Mouse (Mus musculus) embryo, embryonic 9.5 days (tissue): ENCODE data around the gene Hlcs.

Experiments
- DNase-seq: peaks from one replicate; pipeline ENCODE4 v3.0.0-alpha.2; 2017; ENCODE audit errors: extremely low spot score

The Hlcs gene

GRCm38 (mm10) chr16:94289138-94290072 is 24.0 kb downstream of the Hlcs start:
- DNase-seq = peak; percentile 56

GRCm38 (mm10) chr16:94287826-94288225 is 25.5 kb downstream of the Hlcs start:
- no peak for DNase-seq

DNA sequence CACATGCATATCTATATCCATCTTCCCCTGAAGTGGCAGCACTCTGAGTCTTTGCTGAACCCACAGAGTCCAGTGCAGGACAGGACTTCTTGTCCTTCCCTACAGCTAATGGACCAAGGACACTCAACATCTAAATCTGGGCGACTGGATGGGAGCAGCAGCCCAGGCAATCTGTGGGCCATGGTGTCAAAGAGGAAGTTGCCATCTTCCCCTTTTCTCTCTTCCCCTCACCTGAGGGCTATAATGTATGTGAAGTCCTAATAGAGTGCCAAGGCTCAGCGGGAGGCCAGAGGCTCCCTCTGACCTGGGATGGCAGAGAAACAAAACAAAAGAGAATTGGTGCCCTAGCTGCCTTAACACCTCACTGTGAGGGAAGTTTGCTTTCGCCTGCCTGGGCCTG is 29.4 kb downstream of the Hlcs start:
- no peak for DNase-seq

DNA sequence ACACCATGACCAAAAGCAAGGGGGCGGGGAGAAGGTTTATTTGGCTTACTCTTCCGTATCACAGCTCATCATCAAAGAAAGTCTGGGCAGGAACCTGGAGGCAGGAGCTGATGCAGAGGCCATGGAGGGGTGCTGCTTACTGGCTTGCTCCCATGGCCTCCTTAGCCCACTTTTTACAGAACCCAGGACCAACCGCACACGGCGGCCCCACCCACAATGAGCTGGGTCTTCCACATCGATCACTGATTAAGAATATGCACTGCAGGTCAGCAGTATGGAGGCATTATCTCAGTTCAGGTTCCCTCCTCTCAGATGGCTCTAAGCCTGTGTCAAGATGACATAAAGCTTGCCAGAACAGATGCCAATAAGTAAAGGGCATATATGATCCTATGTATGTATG is 42.5 kb downstream of the Hlcs start:
- no peak for DNase-seq

GRCm38 (mm10) chr16:94269635-94270034 is 43.7 kb downstream of the Hlcs start:
- DNase-seq = peak; percentile 86

DNA sequence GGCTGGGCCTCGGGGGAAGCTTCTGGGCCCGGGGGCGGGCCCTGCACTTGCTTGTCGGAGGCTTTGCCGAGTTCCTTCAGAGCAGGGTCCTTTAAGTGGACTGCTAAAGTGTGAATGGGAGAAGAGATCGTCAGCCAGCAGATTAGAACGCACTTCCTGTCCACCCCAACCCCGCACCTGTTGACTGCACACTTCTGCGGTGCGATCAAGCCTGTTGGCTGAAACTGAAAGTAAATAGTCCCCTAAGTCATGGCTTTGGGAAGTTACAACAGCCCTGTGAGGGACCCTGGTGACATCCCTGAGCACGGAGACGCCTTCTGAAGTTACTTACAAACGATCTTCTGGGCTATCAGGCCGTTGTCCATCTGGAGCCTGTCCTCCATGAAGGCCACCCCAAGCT is 45.2 kb downstream of the Hlcs start:
- DNase-seq = no peak

DNA sequence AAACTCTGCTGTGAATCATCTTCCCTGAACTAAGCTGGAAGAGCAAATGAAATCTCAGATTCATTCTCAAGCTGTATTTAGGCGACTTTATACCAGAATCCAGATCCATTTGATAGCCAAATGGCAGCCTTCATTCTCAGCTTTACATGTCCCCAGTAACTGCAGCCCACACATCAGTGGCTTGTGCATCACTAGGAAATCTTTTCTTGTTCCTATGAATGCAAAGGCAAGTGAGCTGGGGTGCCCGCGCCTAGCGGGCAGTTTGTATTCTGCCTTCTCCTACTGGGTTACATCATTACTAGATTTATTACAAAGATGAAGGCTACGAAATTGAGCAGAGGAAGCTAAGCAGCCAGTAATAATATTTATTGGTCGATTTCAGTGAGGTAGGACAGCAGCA is 48.8 kb downstream of the Hlcs start:
- no peak for DNase-seq

DNA sequence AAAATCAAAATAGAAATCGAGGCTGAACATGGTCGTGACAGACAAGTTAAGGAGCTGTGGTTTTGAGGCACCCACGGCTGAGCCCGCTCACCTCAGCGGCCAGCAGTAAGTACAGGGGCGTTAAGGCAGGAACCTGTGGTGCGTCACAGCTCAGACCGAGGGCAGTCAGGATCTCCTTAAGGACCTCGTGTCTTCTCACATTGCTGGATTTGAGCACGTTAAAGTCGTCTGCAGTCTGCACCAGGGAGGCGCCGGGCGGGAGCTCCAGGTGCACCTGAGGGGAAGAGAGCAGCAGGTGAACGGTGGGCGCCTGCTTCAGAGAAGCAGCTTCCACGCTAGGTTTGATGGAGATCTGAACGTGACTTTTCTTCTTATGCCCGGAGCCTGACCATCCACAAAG is 50.9 kb downstream of the Hlcs start:
- DNase-seq = no peak

DNA sequence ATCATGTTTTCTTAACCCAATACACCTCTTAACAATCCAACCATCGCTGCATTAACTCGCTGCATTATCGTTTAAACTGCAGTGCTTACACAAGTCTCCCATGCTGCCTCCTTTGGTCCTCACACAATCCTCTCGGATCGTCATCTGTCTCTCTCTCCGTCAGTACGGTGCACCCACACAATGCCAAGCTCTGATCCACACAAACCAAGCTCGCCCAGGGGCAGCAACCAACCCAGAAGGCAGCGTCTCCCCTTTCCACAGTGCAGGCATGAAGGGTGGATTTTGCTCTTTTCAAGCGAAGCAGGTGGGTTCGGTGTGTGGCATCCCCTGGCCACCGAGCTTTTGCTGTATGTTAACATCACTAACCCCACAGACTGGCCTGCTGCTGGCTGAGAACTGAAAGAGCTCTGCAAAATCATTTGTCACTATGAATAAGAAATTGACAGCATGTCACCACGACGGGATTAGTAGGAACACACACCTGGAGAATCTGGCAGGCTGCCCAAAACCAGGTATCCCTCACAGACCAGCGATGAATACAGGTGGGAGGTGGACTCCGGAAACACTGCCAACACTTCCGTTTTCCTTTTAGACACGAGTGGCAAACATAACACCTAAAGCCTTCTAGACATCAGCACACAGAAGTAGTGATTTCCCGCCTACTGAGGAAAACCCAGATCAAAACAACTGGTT is 52.3 kb downstream of the Hlcs start:
- no peak for DNase-seq

DNA sequence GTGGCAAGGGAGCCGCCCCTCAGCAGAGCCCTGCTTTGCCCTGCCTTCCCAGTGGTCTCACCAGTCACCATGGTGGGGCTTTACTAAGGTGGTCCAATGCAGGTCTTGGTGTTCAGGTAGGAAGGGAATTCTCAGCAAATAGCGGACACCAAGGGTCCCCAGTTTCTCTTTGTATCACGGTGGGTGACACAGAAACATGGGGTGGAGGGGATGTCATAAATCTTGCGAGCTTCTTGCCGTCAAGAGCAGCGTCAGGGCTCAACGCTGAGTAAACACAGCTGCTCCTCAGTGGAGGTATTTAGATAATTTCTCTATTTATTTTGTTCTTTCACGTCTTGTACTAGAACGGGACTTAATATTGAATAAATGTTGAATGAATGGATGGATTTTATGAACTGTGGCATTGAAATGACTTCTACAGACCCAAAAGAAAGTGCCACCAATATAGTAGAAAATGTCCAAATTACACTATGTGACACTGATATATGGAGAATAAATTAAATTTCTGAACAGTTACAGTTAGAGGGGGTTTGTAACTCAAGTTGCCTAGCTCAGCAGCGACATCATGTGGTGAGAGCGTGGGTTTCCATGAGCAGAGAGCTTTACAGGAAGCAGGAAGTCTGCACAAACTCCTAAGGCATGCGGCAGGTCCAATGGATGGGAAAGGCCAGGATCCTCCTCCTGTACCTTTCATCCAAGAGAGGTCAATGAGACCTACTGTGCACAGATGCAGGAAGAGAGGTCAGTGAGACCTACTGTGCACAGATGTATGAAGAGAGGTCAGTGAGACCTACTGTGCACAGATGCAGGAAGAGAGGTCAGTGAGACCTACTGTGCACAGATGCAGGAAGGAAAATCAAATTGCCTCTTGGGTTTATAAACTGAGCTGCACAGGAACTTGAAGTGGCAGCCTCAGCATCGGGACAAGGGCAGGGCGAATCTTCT is 54.7 kb downstream of the Hlcs start:
- peak; percentile 73 for DNase-seq

GRCm38 (mm10) chr16:94255592-94255991 is 57.8 kb downstream of the Hlcs start:
- DNase-seq = no peak

GRCm38 (mm10) chr16:94255035-94255434 is 58.3 kb downstream of the Hlcs start:
- DNase-seq = no peak

DNA sequence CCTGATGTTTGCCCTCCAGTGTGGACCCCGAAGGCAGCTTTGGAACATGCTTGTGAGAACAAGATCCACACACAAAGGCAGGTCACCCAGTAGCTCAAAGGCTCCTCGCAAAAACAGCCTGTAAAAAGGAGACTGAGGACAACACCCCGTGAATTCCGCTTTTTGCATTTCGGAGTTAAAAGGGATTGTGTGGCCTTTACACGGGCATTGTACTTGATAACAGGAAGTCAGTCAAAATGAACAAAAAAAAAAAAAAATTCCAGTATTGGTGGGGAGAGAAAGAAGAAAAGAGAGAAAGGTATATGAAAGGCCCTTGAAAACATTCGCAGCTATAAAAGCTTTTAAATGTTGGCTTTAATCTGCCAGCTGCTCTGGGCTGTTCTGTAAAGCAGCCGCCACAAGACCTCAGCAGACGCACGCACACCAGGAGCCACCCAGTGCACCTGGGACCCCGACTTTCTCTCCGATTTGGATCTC is 58.9 kb downstream of the Hlcs start:
- no peak for DNase-seq

GRCm38 (mm10) chr16:94253671-94254414 is 59.5 kb downstream of the Hlcs start:
- no peak for DNase-seq

- DNase-seq = no peak
These were observed 61.6 kb downstream of the Hlcs start for GRCm38 (mm10) chr16:94251756-94252155.

- no peak for DNase-seq
These were observed 62.6 kb downstream of the Hlcs start for GRCm38 (mm10) chr16:94250640-94251349.

- DNase-seq = no peak
These were observed 63.2 kb downstream of the Hlcs start for GRCm38 (mm10) chr16:94250136-94250535.

GRCm38 (mm10) chr16:94249666-94250065 is 63.7 kb downstream of the Hlcs start:
- no peak for DNase-seq

- no peak for DNase-seq
These were observed 64.7 kb downstream of the Hlcs start for GRCm38 (mm10) chr16:94248721-94249120.

DNA sequence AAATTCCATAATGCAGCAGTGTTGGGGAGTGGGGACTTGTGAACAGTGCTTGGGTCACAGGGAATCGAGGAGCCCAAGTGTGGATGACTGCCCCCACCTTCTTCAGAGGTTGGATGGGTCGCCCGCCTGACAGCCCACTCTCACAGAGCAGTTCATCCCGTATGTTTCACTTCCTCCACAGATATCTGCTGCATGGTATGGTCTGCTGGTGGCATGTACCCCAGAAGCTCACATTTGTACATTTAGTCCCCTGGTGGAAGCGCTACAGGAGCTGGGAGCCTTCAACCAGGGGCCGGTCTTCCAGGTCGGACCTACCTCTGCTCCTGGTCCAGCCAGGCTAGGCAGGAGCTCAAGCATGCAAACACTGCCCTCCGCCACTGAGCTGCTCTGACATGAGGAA is 66.4 kb downstream of the Hlcs start:
- no peak for DNase-seq
